Mouse (Mus musculus) forebrain, embryonic 16.5 days (tissue): ENCODE data around the gene Xrcc6. TPM values are rescaled to one million over a fixed set of nuclear protein-coding genes. Genes with fewer than 3 reads are reported as not detected.

Experiments used
- ATAC-seq: fragments of 200-750 bp; cut with Nextera tagmentation; 2 replicates; pipeline ENCODE4 v1.8.0; 2017; ENCODE audit warnings: mild to moderate bottlenecking, moderate library complexity
- H3K27ac ChIP-seq: fragments of 300-500 bp; sonication (generic); 2 replicates; pipeline ENCODE4 v1.5.1; 2014; ENCODE audit warnings: low read length, control low read depth
- H3K27me3 ChIP-seq: fragments of 300-500 bp; sonication (generic); replicated peaks from 2 replicates; pipeline ENCODE4 v1.6.1; 2014; ENCODE audit warnings: low read length; ENCODE audit not compliant: control insufficient read depth, insufficient read depth
- H3K36me3 ChIP-seq: fragments of 300-500 bp; sonication (generic); 2 replicates; pipeline ENCODE4 v1.6.1; 2014; ENCODE audit not compliant: control insufficient read depth, insufficient read depth
- H3K4me1 ChIP-seq: fragments of 300-500 bp; sonication (generic); replicated peaks from 2 replicates; pipeline ENCODE4 v1.6.1; 2014; ENCODE audit warnings: low read length; ENCODE audit not compliant: control insufficient read depth, insufficient read depth
- H3K4me2 ChIP-seq: fragments of 300-500 bp; sonication (generic); 2 replicates; pipeline ENCODE4 v1.6.1; 2014; ENCODE audit warnings: mild to moderate bottlenecking, low read length, control low read depth
- H3K4me3 ChIP-seq: fragments of 300-500 bp; sonication (generic); replicated peaks from 2 replicates; pipeline ENCODE4 v1.5.1; 2014; ENCODE audit warnings: mild to moderate bottlenecking, low read length, control low read depth
- H3K9ac ChIP-seq: fragments of 300-500 bp; sonication (generic); replicated peaks from 2 replicates; pipeline ENCODE4 v1.6.1; 2014; ENCODE audit warnings: low read depth, low read length, control low read depth
- H3K9me3 ChIP-seq: fragments of 300-500 bp; sonication (generic); 2 replicates; pipeline ENCODE4 v1.6.1; 2016; ENCODE audit warnings: low read length; ENCODE audit not compliant: control insufficient read depth
- WGBS: fragments of 180-500 bp; shearing (Covaris S2); extraction: QIAGEN DNeasy Blood & Tissue Kit; methylation state at CpG from one replicate; pipeline ENCODE4 v1.1.7; 2014; 5-methylcytosine and 5-hydroxymethylcytosine counted together
- polyA plus RNA-seq: library from polyadenylated mRNA; unstranded; fragments of >200 nt; fragmentation: Nextera tagmentation; extraction: Ambion mirVana; gene quantifications from 2 replicates; pipeline ENCODE4 v1.2.1, GENCODE M21; 2015

The Xrcc6 gene
- polyA plus RNA-seq, 1 experiment from 2014 or later, result 63.1 TPM

- Histone ChIP-seq H3K4me3 (no peak overlapping the region), H3K27me3 (no peaks in the 10 kb centered on the region), H3K9me3 (no peaks in the 10 kb centered on the region), H3K4me1 (no peaks in the 10 kb centered on the region), H3K4me2 (no peak overlapping the region), H3K27ac (no peak overlapping the region), H3K9ac (no peak overlapping the region), H3K36me3 (peaks cover 27% of the 10 kb centered on the region)
- no peak for ATAC-seq
- WGBS, result 87% methylated on average over 5 of the region's 5 CpGs
Measured at GRCm38 (mm10) chr15:81950716-81951115, 36.9 kb upstream of the Xrcc6 start.

GRCm38 (mm10) chr15:81951159-81951558, 36.5 kb upstream of the Xrcc6 start:
- peaks cover 27% of the 10 kb centered on the region for H3K36me3 ChIP-seq
- H3K4me2 ChIP-seq, result no peak overlapping the region
- H3K4me1 ChIP-seq, result 0 out of 2 replicates have a peak, but pooled peaks cover under 1% of the 10 kb centered on the region
- ATAC-seq, result no peak
- H3K4me3 ChIP-seq, result no peak overlapping the region
- H3K9me3 ChIP-seq, result no peaks in the 10 kb centered on the region
- no peak overlapping the region for H3K9ac ChIP-seq
- no peaks in the 10 kb centered on the region for H3K27me3 ChIP-seq
- no peak overlapping the region for H3K27ac ChIP-seq
- WGBS, result 92% methylated on average over 9 of the region's 9 CpGs

GRCm38 (mm10) chr15:81952310-81952709, 35.3 kb upstream of the Xrcc6 start:
- ATAC-seq, result no peak
- Histone ChIP-seq H3K4me1 (peaks cover 5% of the 10 kb centered on the region; the same call in 1 of the 2 replicates), H3K27me3 (no peaks in the 10 kb centered on the region), H3K4me2 (no peak overlapping the region), H3K36me3 (peaks cover 21% of the 10 kb centered on the region), H3K4me3 (no peak overlapping the region), H3K9ac (no peak overlapping the region), H3K9me3 (no peaks in the 10 kb centered on the region), H3K27ac (no peak overlapping the region)
- WGBS, result 84% methylated on average over 4 of the region's 4 CpGs

GRCm38 (mm10) chr15:81954151-81954583, 33.5 kb upstream of the Xrcc6 start:
- no peak overlapping the region for H3K27ac ChIP-seq
- H3K27me3 ChIP-seq, result no peaks in the 10 kb centered on the region
- no peaks in the 10 kb centered on the region for H3K9me3 ChIP-seq
- no peak overlapping the region for H3K9ac ChIP-seq
- no peak overlapping the region for H3K4me2 ChIP-seq
- 94% methylated on average over 9 of the region's 9 CpGs for WGBS
- H3K36me3 ChIP-seq, result peaks cover 18% of the 10 kb centered on the region; the same call in 1 of the 2 replicates
- H3K4me1 ChIP-seq, result peaks cover 5% of the 10 kb centered on the region; the same call in 1 of the 2 replicates
- ATAC-seq, result no peak
- no peak overlapping the region for H3K4me3 ChIP-seq

- 93% methylated on average over 6 of the region's 6 CpGs for WGBS
- Histone ChIP-seq H3K4me1 (peaks cover 9% of the 10 kb centered on the region), H3K36me3 (peaks cover 16% of the 10 kb centered on the region; the same call in 1 of the 2 replicates), H3K27me3 (no peaks in the 10 kb centered on the region), H3K9me3 (no peaks in the 10 kb centered on the region), H3K4me2 (no peak overlapping the region), H3K27ac (no peak overlapping the region), H3K4me3 (no peak overlapping the region), H3K9ac (no peak overlapping the region)
- ATAC-seq, result no peak
Measured at GRCm38 (mm10) chr15:81954716-81955115, 32.9 kb upstream of the Xrcc6 start.

GRCm38 (mm10) chr15:81955414-81955813, 32.2 kb upstream of the Xrcc6 start:
- WGBS, result 95% methylated on average over 15 of the region's 15 CpGs
- peaks cover 12% of the 10 kb centered on the region for H3K4me1 ChIP-seq

GRCm38 (mm10) chr15:81956457-81956856, 31.2 kb upstream of the Xrcc6 start:
- H3K9ac ChIP-seq, result no peak overlapping the region
- no peaks in the 10 kb centered on the region for H3K27me3 ChIP-seq
- WGBS, result 51% methylated on average over 8 of the region's 8 CpGs
- peaks cover 5% of the 10 kb centered on the region; the same call in 1 of the 2 replicates for H3K36me3 ChIP-seq
- H3K4me2 ChIP-seq, result no peak overlapping the region
- H3K27ac ChIP-seq, result no peak overlapping the region
- H3K9me3 ChIP-seq, result no peaks in the 10 kb centered on the region
- no peak overlapping the region for H3K4me3 ChIP-seq
- peaks cover 12% of the 10 kb centered on the region for H3K4me1 ChIP-seq
- no peak for ATAC-seq

More at GRCm38 (mm10) chr15:81955414-81955813, 32.2 kb upstream of the Xrcc6 start:
- H3K27me3 ChIP-seq, result no peaks in the 10 kb centered on the region
- peaks cover 13% of the 10 kb centered on the region; the same call in 1 of the 2 replicates for H3K36me3 ChIP-seq
- ATAC-seq, result no peak
- no peak overlapping the region for H3K9ac ChIP-seq
- no peak overlapping the region for H3K4me2 ChIP-seq
- H3K4me3 ChIP-seq, result no peak overlapping the region
- no peaks in the 10 kb centered on the region for H3K9me3 ChIP-seq
- H3K27ac ChIP-seq, result no peak overlapping the region

- ATAC-seq, result no peak
- Histone ChIP-seq H3K4me2 (no peak overlapping the region), H3K4me3 (no peak overlapping the region), H3K36me3 (peaks cover 3% of the 10 kb centered on the region; the same call in 1 of the 2 replicates), H3K27me3 (no peaks in the 10 kb centered on the region), H3K9me3 (no peaks in the 10 kb centered on the region), H3K4me1 (peaks cover 12% of the 10 kb centered on the region), H3K27ac (no peak overlapping the region), H3K9ac (no peak overlapping the region)
- 87% methylated on average over 11 of the region's 11 CpGs for WGBS
Measured at GRCm38 (mm10) chr15:81957598-81957997, 30.0 kb upstream of the Xrcc6 start.

GRCm38 (mm10) chr15:81958906-81959305, 28.7 kb upstream of the Xrcc6 start:
- H3K9ac ChIP-seq, result no peak overlapping the region
- peaks cover 3% of the 10 kb centered on the region; the same call in 1 of the 2 replicates for H3K36me3 ChIP-seq
- WGBS, result 87% methylated on average over 3 of the region's 3 CpGs
- no peaks in the 10 kb centered on the region for H3K9me3 ChIP-seq
- no peak overlapping the region for H3K4me2 ChIP-seq
- H3K4me1 ChIP-seq, result peaks cover 12% of the 10 kb centered on the region
- H3K4me3 ChIP-seq, result no peak overlapping the region
- no peak overlapping the region for H3K27ac ChIP-seq
- ATAC-seq, result no peak
- H3K27me3 ChIP-seq, result no peaks in the 10 kb centered on the region
